Mouse (Mus musculus): ENCODE measurements at regions not wholly inside any gene's neighbourhood (a gene's known extent, or its start where the extent isn't known, plus 50 kb on each side); places are given as distances from the start of the nearest gene placed in this dataset.

DNA sequence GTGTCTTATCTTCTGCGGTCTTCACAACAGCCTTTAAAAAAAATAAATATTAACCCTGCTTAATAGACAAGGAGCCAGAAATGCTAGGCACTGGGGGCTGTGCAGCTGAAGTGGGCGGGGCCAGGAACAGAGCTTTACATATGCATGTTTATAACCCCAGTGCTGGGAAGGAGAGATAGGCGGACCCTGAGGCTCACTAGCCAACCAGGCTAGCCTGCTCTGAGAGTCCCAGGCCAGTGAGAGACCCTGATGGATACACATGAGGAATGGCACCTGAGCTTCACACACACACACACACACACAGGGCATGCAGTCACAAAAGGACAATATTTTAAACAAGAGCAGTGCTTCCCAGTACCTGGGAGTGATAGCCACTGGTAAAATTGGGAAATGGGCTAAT is 54.1 kb upstream of the Plet1 start:
- TF ChIP-seq CTCF (IDR thresholded peaks at IDR 0.05; ENCODE audit: low read depth) = no peak
- TF ChIP-seq EP300 (IDR thresholded peaks at IDR 0.05; ENCODE audit: low read depth) = no peak
